Mouse (Mus musculus): Measurements from ENCODE around the gene Myo1h. TPM values are rescaled to one million over a fixed set of nuclear protein-coding genes. Genes with fewer than 3 reads are reported as not detected.

The Myo1h gene
- polyA plus RNA-seq, 1 experiment from 2014 or later: 0.86 TPM

- Histone ChIP-seq H3K4me1 (peaks cover 25% of the 10 kb centered on the region), H3K9me3 (no peaks in the 10 kb centered on the region), H3K27ac (replicated peaks) (no peak overlapping the region), H3K4me2 (no peak overlapping the region), H3K27me3 (replicated peaks) (no peaks in the 10 kb centered on the region), H3K9ac (no peak overlapping the region), H3K4me3 (no peak overlapping the region), H3K36me3 (peaks cover 93% of the 10 kb centered on the region)
- 84% methylated on average over 13 of the region's 13 CpGs for WGBS
- ATAC-seq (ENCODE audit: extremely low read depth, insufficient number of reproducible peaks, low FRiP score, low TSS enrichment): no peak
These were observed 121.5 kb downstream of the Myo1h start for GRCm38 (mm10) chr5:114410429-114410828.

GRCm38 (mm10) chr5:114412361-114412998 is 123.5 kb downstream of the Myo1h start:
- WGBS: 62% methylated on average over 23 of the region's 23 CpGs
- no peak overlapping the region for H3K4me2 ChIP-seq
- no peaks in the 10 kb centered on the region for H3K27me3 ChIP-seq (replicated peaks)
- no peak overlapping the region for H3K4me3 ChIP-seq
- H3K4me1 ChIP-seq: peaks cover 32% of the 10 kb centered on the region
- H3K36me3 ChIP-seq: peaks cover 93% of the 10 kb centered on the region
- no peaks in the 10 kb centered on the region for H3K9me3 ChIP-seq
- peak overlapping the region; percentile 61 for H3K27ac ChIP-seq (replicated peaks)
- no peak for ATAC-seq (ENCODE audit: extremely low read depth, insufficient number of reproducible peaks, low FRiP score, low TSS enrichment)
- peak overlapping the region; percentile 24; the same call in 1 of the 2 replicates for H3K9ac ChIP-seq

- no peak for ATAC-seq (ENCODE audit: extremely low read depth, insufficient number of reproducible peaks, low FRiP score, low TSS enrichment)
- H3K27ac ChIP-seq (replicated peaks): peak overlapping the region; percentile 61
- H3K36me3 ChIP-seq: peaks cover 93% of the 10 kb centered on the region
- H3K4me1 ChIP-seq: peaks cover 32% of the 10 kb centered on the region
- no peaks in the 10 kb centered on the region for H3K9me3 ChIP-seq
- no peak overlapping the region for H3K4me3 ChIP-seq
- no peaks in the 10 kb centered on the region for H3K27me3 ChIP-seq (replicated peaks)
- 41% methylated on average over 16 of the region's 16 CpGs for WGBS
- H3K4me2 ChIP-seq: no peak overlapping the region
- 0 out of 2 replicates have a peak overlapping the region, but pooled peaks have one; percentile 24 for H3K9ac ChIP-seq
These were observed 124.2 kb downstream of the Myo1h start for GRCm38 (mm10) chr5:114413067-114413735.

Small RNA genes lying within 50 kb of the gene (microRNA-seq; reads per million reads assigned to microRNA genes)
- gene Mir7027: not detected

Other genes with a start within 250 kb of the Myo1h start
- gene Usp30, start 223.7 kb upstream of the Myo1h start, polyA plus RNA-seq (2015; fragmentation: Nextera tagmentation; extraction: Ambion mirVana): 7.4 and 7.5 TPM in 2 replicates
- 0.15 and 0.36 TPM in 2 replicates for gene Svop, start 197.6 kb upstream of the Myo1h start, polyA plus RNA-seq (2015; fragmentation: Nextera tagmentation; extraction: Ambion mirVana)
- 6.4 and 9.1 TPM in 2 replicates for gene Alkbh2, start 160.9 kb upstream of the Myo1h start, polyA plus RNA-seq (2015; fragmentation: Nextera tagmentation; extraction: Ambion mirVana)
- 44.6 and 47.5 TPM in 2 replicates for gene Ung, start 158.8 kb upstream of the Myo1h start, polyA plus RNA-seq (2015; fragmentation: Nextera tagmentation; extraction: Ambion mirVana)
- 8.9 and 9.5 TPM in 2 replicates for gene Acacb, start 142.6 kb upstream of the Myo1h start, polyA plus RNA-seq (2015; fragmentation: Nextera tagmentation; extraction: Ambion mirVana)
- not detected in 2 replicates for gene Foxn4, start 15.4 kb upstream of the Myo1h start, polyA plus RNA-seq (2015; fragmentation: Nextera tagmentation; extraction: Ambion mirVana)
- 87.9 and 93.7 TPM in 2 replicates for gene Kctd10, start 91.3 kb downstream of the Myo1h start, polyA plus RNA-seq (2015; fragmentation: Nextera tagmentation; extraction: Ambion mirVana)
- gene Ube3b, start 91.4 kb downstream of the Myo1h start, polyA plus RNA-seq (2015; fragmentation: Nextera tagmentation; extraction: Ambion mirVana): 37.6 and 41.1 TPM in 2 replicates
- gene Mmab, start 154.9 kb downstream of the Myo1h start, polyA plus RNA-seq (2015; fragmentation: Nextera tagmentation; extraction: Ambion mirVana): 22.8 and 24.4 TPM in 2 replicates
- 20.1 and 21.0 TPM in 2 replicates for gene Mvk, start 155.1 kb downstream of the Myo1h start, polyA plus RNA-seq (2015; fragmentation: Nextera tagmentation; extraction: Ambion mirVana)